Mouse (Mus musculus) ES-E14 (cell line): ENCODE results near the gene Gbf1. TPM values are rescaled to one million over a fixed set of nuclear protein-coding genes. Genes with fewer than 3 reads are reported as not detected.

Experiments used
- DNase-seq: peaks from one replicate; pipeline ENCODE4 v3.0.0-alpha.2; 2013; ENCODE audit warnings: low read depth, low spot score
- H3K27ac ChIP-seq: 2 replicates; pipeline ENCODE4 v1.5.1; 2012; ENCODE audit warnings: low read depth, mild to moderate bottlenecking, low read length, moderate library complexity, mixed read lengths; ENCODE audit not compliant: poor library complexity, insufficient read depth, severe bottlenecking
- H3K36me3 ChIP-seq: 2 replicates; pipeline ENCODE4 v1.6.1; 2012; ENCODE audit warnings: mild to moderate bottlenecking, low read length, moderate library complexity, mixed read lengths; ENCODE audit not compliant: control insufficient read depth, poor library complexity, insufficient read depth, severe bottlenecking
- H3K4me1 ChIP-seq, 2 experiments: fragments of 150-350 bp in 1 of 2; sonication (generic) in 1 of 2; 2 replicates each; pipeline ENCODE4 v1.6.1; 2012; ENCODE audit warnings: low read length in 2 of 2, mild to moderate bottlenecking in 1 of 2, mixed read lengths in 1 of 2; ENCODE audit not compliant: control insufficient read depth in 2 of 2, insufficient read depth in 2 of 2, poor library complexity in 1 of 2
- H3K4me3 ChIP-seq, 2 experiments: fragments of 150-350 bp in 1 of 2; sonication (generic) in 1 of 2; 2 replicates each; pipeline ENCODE4 v1.5.1; 2012; ENCODE audit warnings: low read length in 2 of 2, low read depth in 1 of 2, mild to moderate bottlenecking in 1 of 2, mixed read lengths in 1 of 2; ENCODE audit not compliant: insufficient read depth in 1 of 2, poor library complexity in 1 of 2, severe bottlenecking in 1 of 2
- H3K9ac ChIP-seq: 2 replicates; pipeline ENCODE4 v1.6.1; 2012; ENCODE audit warnings: low read depth, mild to moderate bottlenecking, low read length, mixed read lengths; ENCODE audit not compliant: poor library complexity, insufficient read depth, severe bottlenecking
- H3K9me3 ChIP-seq: fragments of 150-350 bp; sonication (generic); 2 replicates; pipeline ENCODE4 v1.6.1; 2012; ENCODE audit warnings: low read depth, mild to moderate bottlenecking, low read length; ENCODE audit not compliant: control insufficient read depth, insufficient read depth
- CHD2 ChIP-seq: IDR thresholded peaks from 2 replicates; pipeline ENCODE4 v1.6.1; 2014; ENCODE audit warnings: mild to moderate bottlenecking, low read depth, low read length, inconsistent platforms
- HCFC1 ChIP-seq: IDR thresholded peaks from 2 replicates; pipeline ENCODE4 v1.6.1; 2012; ENCODE audit warnings: low read length, inconsistent platforms, borderline replicate concordance; ENCODE audit not compliant: insufficient read depth
- MAFK ChIP-seq: IDR thresholded peaks from 2 replicates; pipeline ENCODE4 v1.6.1; 2014; ENCODE audit warnings: mild to moderate bottlenecking, low read depth, low read length, inconsistent platforms; ENCODE audit not compliant: insufficient read depth
- ZC3H11A ChIP-seq: IDR thresholded peaks from 2 replicates; pipeline ENCODE4 v1.6.1; 2012; ENCODE audit warnings: low read depth, mild to moderate bottlenecking, inconsistent platforms, low read length, borderline replicate concordance
- ZNF384 ChIP-seq: IDR thresholded peaks from 2 replicates; pipeline ENCODE4 v1.6.1; 2012; ENCODE audit warnings: low read depth, low read length, inconsistent platforms
- in situ Hi-C, 2 experiments: fragments of 600-800 bp; cut with MboI; formaldehyde crosslinking; loops; one replicate each; pipeline ENCODE4 v1.15.1; 2025; ENCODE audit warnings: low sequenced_read_pairs in 2 of 2, inconsistent platforms in 1 of 2; ENCODE audit not compliant: unreplicated experiment in 2 of 2
- total RNA-seq: library from RNA; depleted of rRNA; stranded (reverse); fragments of 300-350 nt; gene quantifications from 2 replicates; pipeline ENCODE4 v1.2.3, GENCODE M21; 2012

Gbf1 gene
- total RNA-seq, 1 experiment: 29.0 TPM

- in situ Hi-C loops: no loop called here
- TF ChIP-seq MAFK (no peak), CHD2 (no peak), HCFC1 (no peak), ZNF384 (no peak), ZC3H11A (no peak)
- Histone ChIP-seq H3K4me3 (no peak overlapping the region), H3K9me3 (no peaks in the 10 kb centered on the region), H3K27ac (no peak overlapping the region), H3K4me1 (no peaks in the 10 kb centered on the region), H3K9ac (no peak overlapping the region), H3K36me3 (no peaks in the 10 kb centered on the region)
- DNase-seq: no peak
Measured at GRCm38 (mm10) chr19:46220116-46220515, 67.8 kb downstream of the Gbf1 start.

- Histone ChIP-seq H3K4me3 (no peak overlapping the region), H3K4me1 (no peaks in the 10 kb centered on the region), H3K9me3 (no peaks in the 10 kb centered on the region), H3K27ac (no peak overlapping the region), H3K36me3 (no peaks in the 10 kb centered on the region), H3K9ac (no peak overlapping the region)
- TF ChIP-seq ZNF384 (no peak), HCFC1 (no peak), MAFK (no peak), ZC3H11A (no peak), CHD2 (no peak)
- in situ Hi-C loops: no loop called here
- no peak for DNase-seq
Measured at GRCm38 (mm10) chr19:46223118-46223517, 70.8 kb downstream of the Gbf1 start.

DNA sequence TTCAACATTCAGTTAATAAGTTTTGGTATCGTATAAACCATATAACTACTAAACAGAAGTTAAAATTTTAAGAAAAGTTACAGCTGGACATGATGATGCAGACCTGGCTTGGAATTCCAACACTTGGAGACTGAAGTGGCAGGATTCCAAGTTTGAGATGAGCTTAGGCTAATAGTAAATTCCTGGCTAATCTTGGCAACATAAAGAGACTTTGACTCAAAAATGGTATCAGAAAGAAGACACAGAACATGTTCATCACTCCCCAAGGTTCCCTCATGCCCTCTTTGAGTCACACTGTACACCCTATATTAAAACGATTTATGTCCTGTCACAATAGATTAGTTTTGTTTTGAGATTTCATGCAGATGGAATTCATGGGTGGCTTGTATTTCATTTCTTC is 72.6 kb downstream of the Gbf1 start:
- Histone ChIP-seq H3K9me3 (no peaks in the 10 kb centered on the region), H3K36me3 (no peaks in the 10 kb centered on the region), H3K27ac (no peak overlapping the region), H3K4me1 (no peaks in the 10 kb centered on the region), H3K4me3 (no peak overlapping the region), H3K9ac (no peak overlapping the region)
- in situ Hi-C loops: no loop called here
- no peak for DNase-seq
- TF ChIP-seq ZNF384 (no peak), HCFC1 (no peak), ZC3H11A (no peak)

DNA sequence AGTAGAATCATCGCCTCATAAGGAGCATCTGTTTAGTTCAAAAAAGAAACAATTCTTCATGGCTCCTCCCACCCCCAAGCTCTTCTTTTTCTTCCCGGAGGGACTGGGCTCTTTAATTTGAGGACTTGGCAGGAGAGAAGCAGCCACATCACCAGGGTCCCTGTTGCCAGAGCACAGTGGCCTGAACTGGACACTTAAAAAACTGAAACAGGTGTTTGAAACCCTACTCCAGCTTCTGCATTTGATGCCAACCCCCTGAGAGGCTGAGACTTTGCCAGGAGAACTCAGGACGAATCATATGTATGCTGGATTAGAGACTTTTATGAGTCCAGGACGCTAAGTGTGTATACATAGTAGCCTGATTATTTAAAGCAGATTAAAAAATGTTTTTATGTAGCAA is 73.2 kb downstream of the Gbf1 start:
- Histone ChIP-seq H3K4me1 (no peaks in the 10 kb centered on the region), H3K27ac (no peak overlapping the region), H3K36me3 (no peaks in the 10 kb centered on the region), H3K9ac (no peak overlapping the region), H3K9me3 (no peaks in the 10 kb centered on the region), H3K4me3 (no peak overlapping the region)
- no peak for DNase-seq
- TF ChIP-seq ZC3H11A (no peak), HCFC1 (no peak), CHD2 (no peak), MAFK (no peak), ZNF384 (no peak)
- in situ Hi-C loops: no loop called here

DNA sequence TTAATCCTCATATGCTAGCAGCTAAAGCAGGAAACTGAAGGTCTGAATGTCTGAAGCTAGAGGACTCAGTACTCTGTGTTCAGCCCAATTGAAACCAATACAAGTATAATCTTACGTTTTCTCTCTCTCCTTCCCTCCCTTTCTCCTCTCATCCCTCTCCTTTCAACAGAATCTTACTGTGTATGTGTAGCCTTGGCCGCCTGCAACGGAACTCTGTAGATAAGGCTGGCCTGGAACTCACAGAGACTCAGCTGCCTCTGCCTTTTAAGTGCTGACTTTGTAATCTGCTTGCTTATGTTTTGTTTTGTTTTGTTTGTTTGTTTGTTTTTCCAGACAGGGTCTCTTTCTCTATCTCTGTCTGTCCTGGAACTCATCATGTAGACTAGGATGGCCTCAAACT is 74.0 kb downstream of the Gbf1 start:
- in situ Hi-C loops: no loop called here
- no peak for DNase-seq
- Histone ChIP-seq H3K27ac (no peak overlapping the region), H3K9me3 (no peaks in the 10 kb centered on the region), H3K36me3 (no peaks in the 10 kb centered on the region), H3K4me3 (no peak overlapping the region), H3K4me1 (no peaks in the 10 kb centered on the region), H3K9ac (no peak overlapping the region)
- no peak for TF ChIP-seq MAFK
- no peak for TF ChIP-seq HCFC1
- TF ChIP-seq ZC3H11A: no peak
- no peak for TF ChIP-seq CHD2
- no peak for TF ChIP-seq ZNF384
